Mouse (Mus musculus): ENCODE measurements around the gene Gpr143.
"Not testable (repeated sequence)": the region's sequence is repeated elsewhere in the genome, so short reads cannot be mapped to it uniquely, and the experiment has no call there.

Gene Gpr143

DNA sequence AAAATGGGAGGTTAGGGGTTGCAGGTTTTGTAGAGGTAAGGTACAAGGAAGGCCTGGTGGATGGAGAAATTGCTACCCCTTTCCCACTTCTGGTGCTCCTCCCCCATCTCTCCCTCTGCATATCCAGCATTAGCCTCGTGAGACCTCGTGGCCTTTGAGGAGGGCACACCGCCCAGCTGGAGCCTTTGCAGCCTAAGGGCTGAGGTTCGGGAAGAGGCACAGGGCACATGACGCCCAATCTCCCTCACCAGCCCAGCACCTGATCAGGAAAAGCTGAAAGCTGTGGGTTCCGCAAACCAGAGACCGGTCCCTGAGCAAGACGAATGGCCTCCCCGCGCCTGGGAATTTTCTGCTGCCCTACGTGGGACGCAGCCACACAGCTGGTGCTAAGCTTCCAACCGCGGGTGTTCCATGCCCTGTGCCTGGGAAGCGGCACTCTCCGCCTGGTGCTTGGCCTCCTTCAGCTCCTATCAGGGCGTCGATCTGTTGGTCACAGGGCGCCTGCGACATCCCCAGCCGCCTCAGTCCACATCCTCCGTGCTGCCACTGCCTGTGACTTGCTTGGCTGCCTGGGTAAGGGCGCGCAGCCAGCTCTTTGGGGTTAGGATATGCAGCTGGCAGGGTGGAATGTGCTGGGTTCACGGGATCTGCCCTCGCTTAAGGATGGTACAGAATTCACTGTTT lies at the start of gene Gpr143:
Gpr143 (plus strand) TSS at position 202 of the 684 bp plus-strand sequence.
- DNase-seq = no peak

DNA sequence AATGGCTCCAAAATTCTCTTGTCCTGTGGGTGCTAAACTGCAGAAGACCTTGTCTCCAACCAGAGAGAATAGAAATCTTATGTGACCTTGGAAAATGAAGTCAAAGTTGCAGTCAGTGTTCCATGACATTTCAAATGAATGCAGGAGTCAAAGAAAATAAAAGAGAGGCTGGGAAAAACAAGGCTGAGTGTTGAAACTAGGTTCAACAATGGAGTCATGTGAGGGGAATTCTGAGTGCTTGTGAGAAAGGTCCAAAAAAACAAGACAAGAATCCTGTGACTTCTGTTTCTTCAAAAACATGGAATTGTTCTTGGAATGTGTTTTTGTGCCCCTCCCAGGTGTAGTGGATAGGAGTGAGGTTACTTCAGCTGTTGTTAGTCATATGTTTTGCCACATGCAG lies 46.4 kb upstream of the Gpr143 start:
- no peak for DNase-seq

DNA sequence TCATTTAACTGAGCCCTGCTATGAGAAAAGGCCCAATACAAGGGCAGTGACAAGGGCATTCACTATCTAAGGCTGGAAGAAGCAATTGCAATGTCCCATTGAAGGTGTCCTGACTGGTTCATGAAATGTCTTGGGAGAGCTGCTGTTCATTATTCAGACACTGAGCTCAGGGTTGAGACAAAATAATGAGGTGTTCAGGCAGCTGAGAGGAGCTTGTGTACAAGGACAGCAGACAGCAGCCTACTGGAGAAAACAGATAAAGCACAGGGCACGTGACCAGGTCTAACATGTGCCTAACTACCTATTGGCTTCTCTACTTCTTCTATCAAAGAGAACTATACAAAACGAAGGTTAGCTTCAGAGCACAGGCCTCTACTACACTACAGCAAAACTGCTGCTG lies 43.5 kb upstream of the Gpr143 start:
- no peak for DNase-seq

DNA sequence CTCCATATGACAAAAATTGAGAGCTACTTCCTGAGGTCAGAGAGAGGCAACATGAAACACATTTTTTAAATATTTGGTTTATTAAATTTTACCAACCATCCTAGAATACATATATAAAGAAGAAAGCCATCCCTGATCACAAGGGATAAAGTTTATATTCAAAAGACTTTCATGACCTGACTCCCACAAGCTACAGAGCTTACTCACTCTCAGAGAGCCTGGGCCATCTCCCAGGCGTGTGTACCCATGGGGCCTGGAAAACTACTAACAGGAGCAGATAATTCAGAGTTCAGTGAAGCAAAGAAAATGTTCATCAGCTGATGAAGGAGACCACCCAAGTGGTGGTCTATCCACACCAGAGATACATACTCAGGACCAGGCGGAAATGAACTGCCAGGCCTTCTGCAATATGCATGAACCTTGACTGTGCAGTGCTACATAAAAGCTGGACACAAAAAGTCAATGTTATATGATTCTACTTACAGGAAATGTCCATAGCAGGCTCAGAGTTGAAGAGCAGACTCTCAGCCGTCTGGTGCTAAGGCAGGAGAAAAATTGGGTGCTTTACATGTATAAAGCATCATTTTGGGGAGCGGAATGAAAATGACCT lies 42.9 kb upstream of the Gpr143 start:
- DNase-seq = no peak

GRCm38 (mm10) chrX:152743642-152744041 lies 38.1 kb upstream of the Gpr143 start:
- DNase-seq = no peak

DNA sequence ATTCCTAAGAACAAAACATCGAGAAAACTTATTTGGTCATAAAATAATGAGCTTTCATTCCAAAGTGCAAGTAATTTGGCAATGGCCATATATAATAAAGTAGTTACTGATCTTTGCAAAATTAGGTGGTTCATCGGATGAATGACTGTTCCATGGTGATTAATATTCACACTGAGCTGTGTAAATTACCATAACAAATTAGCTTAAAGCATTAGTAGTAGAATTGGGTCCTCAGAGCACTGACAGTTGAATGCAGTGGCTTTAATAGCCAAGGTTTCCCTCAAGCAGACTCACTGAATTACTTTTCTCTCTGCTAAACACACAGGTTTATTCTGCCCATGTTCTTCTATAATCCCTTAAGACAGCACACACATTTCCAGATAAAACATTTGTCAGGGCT lies 35.8 kb upstream of the Gpr143 start:
- DNase-seq = no peak

DNA sequence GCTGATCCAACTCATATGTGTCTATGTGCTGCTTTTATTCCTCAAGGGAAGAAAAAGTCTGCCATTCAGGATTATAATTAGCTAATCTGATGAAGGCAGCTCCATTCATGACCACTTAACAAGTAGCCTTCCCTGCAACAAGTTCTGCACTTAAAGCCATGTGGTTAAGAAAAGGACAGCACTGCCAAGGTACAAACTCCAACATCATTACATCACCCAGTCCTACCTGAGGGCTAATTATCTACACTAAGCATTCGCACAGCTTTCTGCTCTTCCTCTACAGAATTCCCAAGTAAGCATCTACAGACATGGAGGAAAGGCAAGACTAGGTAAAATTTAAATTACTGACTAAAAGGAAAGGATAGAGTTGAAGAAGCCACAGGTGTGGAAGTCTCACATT lies 25.9 kb upstream of the Gpr143 start:
- DNase-seq = no peak

DNA sequence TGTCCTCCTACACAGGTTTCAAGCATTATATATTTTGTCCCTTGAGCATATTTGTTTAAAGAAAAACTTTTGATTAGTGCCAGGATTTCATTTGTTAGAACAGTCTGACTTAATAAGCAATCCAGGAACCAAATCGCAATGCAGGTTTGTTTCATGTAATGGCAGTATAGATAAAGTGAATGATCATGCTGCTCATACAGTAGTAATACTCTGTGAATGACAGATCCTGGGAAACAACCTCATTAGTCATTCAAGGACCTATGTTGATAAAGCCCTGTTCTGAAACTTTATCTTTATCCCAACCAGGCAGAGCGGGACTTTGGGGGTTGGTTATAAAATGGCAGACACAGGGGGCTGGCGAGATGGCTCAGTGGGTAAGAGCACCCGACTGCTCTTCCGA lies 25.4 kb upstream of the Gpr143 start:
- no peak for DNase-seq

GRCm38 (mm10) chrX:152762437-152762836 lies 19.3 kb upstream of the Gpr143 start:
- no peak for DNase-seq

- no peak for DNase-seq
Measured at GRCm38 (mm10) chrX:152762855-152763254, 18.9 kb upstream of the Gpr143 start.

DNA sequence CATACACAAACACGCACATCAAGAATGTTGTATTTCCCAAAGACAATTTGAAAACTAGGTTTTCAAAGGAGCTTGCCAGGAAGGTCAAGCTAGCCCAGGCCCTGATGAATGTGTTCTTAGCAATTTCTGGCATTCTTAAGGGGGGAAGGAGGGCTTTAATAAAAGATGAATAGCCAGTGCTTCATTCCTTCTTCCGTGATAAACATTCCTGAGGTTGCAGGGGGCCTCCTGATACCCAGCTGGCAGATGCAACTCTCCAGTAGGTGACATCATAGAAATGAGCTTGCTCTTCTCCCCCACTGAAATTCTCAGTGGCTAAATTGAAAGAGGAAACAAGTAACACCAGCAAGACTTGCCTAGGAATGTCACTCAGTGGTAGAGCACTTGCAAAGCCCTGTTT lies 17.6 kb upstream of the Gpr143 start:
- DNase-seq = no peak

DNA sequence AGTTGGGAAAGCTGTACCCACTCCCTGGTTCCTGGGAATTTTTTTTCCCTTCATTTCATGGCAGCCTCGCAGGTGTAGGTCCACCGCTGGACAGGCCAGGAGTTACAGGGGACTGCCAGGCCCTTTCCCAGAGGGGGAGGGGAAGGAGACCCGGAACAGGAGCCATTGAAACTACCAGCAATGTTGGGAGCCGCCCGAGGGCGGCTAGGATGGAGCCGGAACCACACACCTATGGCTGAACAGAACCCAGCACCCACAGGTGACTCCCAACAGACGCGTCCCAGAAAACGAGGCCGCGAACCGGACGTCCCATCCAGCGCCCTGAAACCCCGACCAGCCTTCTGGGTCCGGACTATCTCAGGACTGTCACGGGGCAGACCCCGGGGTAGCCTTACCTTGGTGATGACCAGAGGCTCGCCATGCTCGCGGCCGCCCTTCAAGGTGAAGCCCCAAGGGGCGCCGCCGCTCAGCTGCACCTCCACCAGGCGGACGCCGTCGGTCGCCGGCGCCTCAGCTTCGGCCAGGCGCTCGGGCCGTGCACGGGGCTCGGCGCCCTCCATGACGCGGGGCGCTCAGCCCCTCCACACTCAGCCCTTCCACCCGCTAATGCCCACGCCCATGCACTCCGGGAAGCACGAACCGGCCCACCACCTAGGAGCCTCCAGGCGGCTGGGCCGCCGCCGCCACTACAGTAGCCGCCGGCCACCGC lies 12.7 kb upstream of the Gpr143 start, which contains the start of gene Shroom2:
Shroom2 (minus strand) TSS at position 575 of the 709 bp plus-strand sequence.
- no peak for DNase-seq

GRCm38 (mm10) chrX:152769600-152770157 lies 12.0 kb upstream of the Gpr143 start:
- peak; percentile 5 for DNase-seq

GRCm38 (mm10) chrX:152788129-152788528 lies 6.4 kb downstream of the Gpr143 start:
- no peak for DNase-seq

GRCm38 (mm10) chrX:152788611-152789010 lies 6.9 kb downstream of the Gpr143 start:
- DNase-seq = no peak

GRCm38 (mm10) chrX:152805317-152805716 lies 23.6 kb downstream of the Gpr143 start:
- DNase-seq = no peak

DNA sequence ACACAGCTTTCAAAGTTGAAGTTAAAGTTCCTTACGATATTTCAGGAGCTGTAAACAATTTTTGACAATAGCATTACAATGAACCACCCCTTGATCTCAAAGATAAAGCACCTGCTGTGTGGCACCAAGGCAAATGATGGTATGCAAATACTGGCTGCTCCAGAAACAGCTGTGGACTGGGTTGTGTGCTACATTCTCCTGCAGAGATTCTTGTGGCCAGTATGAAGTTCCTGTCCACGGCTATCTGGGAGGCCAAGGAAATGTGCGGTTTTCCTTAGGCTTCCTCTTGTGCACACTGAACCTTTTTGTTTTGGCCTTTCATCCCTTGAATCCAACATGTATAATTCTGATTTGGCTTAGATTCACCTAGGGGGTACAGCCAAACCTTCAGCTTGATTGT lies 31.6 kb downstream of the Gpr143 start:
- DNase-seq = no peak

GRCm38 (mm10) chrX:152818996-152819395 lies 37.3 kb downstream of the Gpr143 start:
- no peak for DNase-seq

GRCm38 (mm10) chrX:152831003-152831550 lies 49.4 kb downstream of the Gpr143 start:
- DNase-seq = not testable (repeated sequence)

- DNase-seq = not testable (repeated sequence)
Measured at GRCm38 (mm10) chrX:152834940-152835339, 53.2 kb downstream of the Gpr143 start.

GRCm38 (mm10) chrX:152855076-152855772 lies 73.5 kb downstream of the Gpr143 start:
- DNase-seq = no peak
